Mouse (Mus musculus) hindbrain, embryonic 16.5 days (tissue): ENCODE results near the gene Ndufs1. TPM values are rescaled to one million over a fixed set of nuclear protein-coding genes. Genes with fewer than 3 reads are reported as not detected.

Source experiments
- ATAC-seq: fragments of 200-750 bp; cut with Nextera tagmentation; 2 replicates; pipeline ENCODE4 v1.8.0; 2017; ENCODE audit warnings: moderate TSS enrichment, moderate library complexity
- H3K27ac ChIP-seq: fragments of 300-500 bp; sonication (generic); 2 replicates; pipeline ENCODE4 v1.5.1; 2014; ENCODE audit warnings: low read depth, mild to moderate bottlenecking, control low read depth, low read length, moderate library complexity
- H3K27me3 ChIP-seq: fragments of 300-500 bp; sonication (generic); replicated peaks from 2 replicates; pipeline ENCODE4 v1.6.1; 2014; ENCODE audit warnings: low read length; ENCODE audit not compliant: control insufficient read depth, insufficient read depth
- H3K36me3 ChIP-seq: fragments of 300-500 bp; sonication (generic); 2 replicates; pipeline ENCODE4 v1.6.1; 2014; ENCODE audit warnings: mild to moderate bottlenecking, low read length, moderate library complexity, mixed read lengths; ENCODE audit not compliant: control insufficient read depth, insufficient read depth
- H3K4me1 ChIP-seq: fragments of 300-500 bp; sonication (generic); 2 replicates; pipeline ENCODE4 v1.6.1; 2014; ENCODE audit warnings: low read depth, low read length; ENCODE audit not compliant: control insufficient read depth, insufficient read depth
- H3K4me2 ChIP-seq: fragments of 300-500 bp; sonication (generic); 2 replicates; pipeline ENCODE4 v1.6.1; 2014; ENCODE audit warnings: mild to moderate bottlenecking, low read length, control low read depth, moderate library complexity
- H3K4me3 ChIP-seq: fragments of 300-500 bp; sonication (generic); 2 replicates; pipeline ENCODE4 v1.5.1; 2014; ENCODE audit warnings: mild to moderate bottlenecking, low read length, control low read depth, moderate library complexity
- H3K9ac ChIP-seq: fragments of 300-500 bp; sonication (generic); 2 replicates; pipeline ENCODE4 v1.6.1; 2014; ENCODE audit warnings: low read depth, mild to moderate bottlenecking, control low read depth, low read length, moderate library complexity
- H3K9me3 ChIP-seq: fragments of 300-500 bp; sonication (generic); 2 replicates; pipeline ENCODE4 v1.6.1; 2014; ENCODE audit warnings: mild to moderate bottlenecking, low read length, moderate library complexity; ENCODE audit not compliant: control insufficient read depth
- WGBS: fragments of 180-500 bp; shearing (Covaris S2); extraction: QIAGEN DNeasy Blood & Tissue Kit; methylation state at CpG from one replicate; pipeline ENCODE4 v1.1.7; 2014; 5-methylcytosine and 5-hydroxymethylcytosine counted together
- polyA plus RNA-seq: library from polyadenylated mRNA; unstranded; fragments of >200 nt; fragmentation: Nextera tagmentation; extraction: Ambion mirVana; gene quantifications from 2 replicates; pipeline ENCODE4 v1.2.1, GENCODE M21; 2015

Gene Ndufs1
- polyA plus RNA-seq, 1 experiment from 2014 or later, result 162 TPM

GRCm38 (mm10) chr1:63114136-63114781, 62.4 kb downstream of the Ndufs1 start, which contains the start of gene Ino80d:
Ino80d (minus strand) TSS chr1:63114667.
- 0 out of 2 replicates have a peak, but pooled peaks cover 2% of the 10 kb centered on the region for H3K36me3 ChIP-seq
- H3K27me3 ChIP-seq, result no peaks in the 10 kb centered on the region
- H3K4me2 ChIP-seq, result peak within 1 kb of the TSS; percentile 94
- H3K4me1 ChIP-seq, result peaks cover 36% of the 10 kb centered on the region
- H3K9ac ChIP-seq, result peak within 1 kb of the TSS; percentile 100
- under 1% methylated on average over 34 of the region's 42 CpGs for WGBS
- H3K4me3 ChIP-seq, result peak within 1 kb of the TSS; percentile 91
- H3K27ac ChIP-seq, result peak within 1 kb of the TSS; percentile 97
- no peaks in the 10 kb centered on the region for H3K9me3 ChIP-seq
- ATAC-seq, result peak; percentile 93

GRCm38 (mm10) chr1:63113274-63114135, 63.1 kb downstream of the Ndufs1 start:
- Histone ChIP-seq H3K36me3 (no peaks in the 10 kb centered on the region), H3K4me1 (peaks cover 36% of the 10 kb centered on the region)

GRCm38 (mm10) chr1:63112865-63113261, 63.8 kb downstream of the Ndufs1 start:
- 0 out of 2 replicates have a peak, but pooled peaks have one; percentile 18 for ATAC-seq
- Histone ChIP-seq H3K27ac (peak overlapping the region; percentile 97), H3K9ac (peak overlapping the region; percentile 100), H3K36me3 (no peaks in the 10 kb centered on the region), H3K4me1 (peaks cover 36% of the 10 kb centered on the region), H3K27me3 (no peaks in the 10 kb centered on the region), H3K9me3 (no peaks in the 10 kb centered on the region), H3K4me3 (peak overlapping the region; percentile 91), H3K4me2 (peak overlapping the region; percentile 94)
- 3% methylated on average over 11 of the region's 11 CpGs for WGBS

More at GRCm38 (mm10) chr1:63113274-63114135, 63.1 kb downstream of the Ndufs1 start:
- Histone ChIP-seq H3K27me3 (no peaks in the 10 kb centered on the region), H3K4me3 (peak overlapping the region; percentile 91), H3K9ac (peak overlapping the region; percentile 100), H3K9me3 (no peaks in the 10 kb centered on the region), H3K4me2 (peak overlapping the region; percentile 94), H3K27ac (peak overlapping the region; percentile 97)
- peak; percentile 34 for ATAC-seq
- 1% methylated on average over 56 of the region's 92 CpGs for WGBS

GRCm38 (mm10) chr1:63112151-63112864, 64.3 kb downstream of the Ndufs1 start:
- Histone ChIP-seq H3K4me3 (peak overlapping the region; percentile 91), H3K27me3 (no peaks in the 10 kb centered on the region), H3K36me3 (no peaks in the 10 kb centered on the region), H3K4me2 (peak overlapping the region; percentile 94), H3K9ac (peak overlapping the region; percentile 100), H3K4me1 (peaks cover 36% of the 10 kb centered on the region), H3K9me3 (no peaks in the 10 kb centered on the region), H3K27ac (peak overlapping the region; percentile 97)
- no peak for ATAC-seq
- WGBS, result 46% methylated on average over 8 of the region's 8 CpGs

- Histone ChIP-seq H3K9ac (0 out of 2 replicates have a peak overlapping the region, but pooled peaks have one; percentile 26), H3K27ac (peak overlapping the region; percentile 37; the same call in 1 of the 2 replicates)
- 40% methylated on average over 7 of the region's 7 CpGs for WGBS
Observed at GRCm38 (mm10) chr1:63110536-63111285, 65.9 kb downstream of the Ndufs1 start.

GRCm38 (mm10) chr1:63107614-63108327, 68.9 kb downstream of the Ndufs1 start:
- 73% methylated on average over 6 of the region's 6 CpGs for WGBS
- Histone ChIP-seq H3K9me3 (no peaks in the 10 kb centered on the region), H3K36me3 (0 out of 2 replicates have a peak, but pooled peaks cover 4% of the 10 kb centered on the region), H3K27me3 (no peaks in the 10 kb centered on the region), H3K9ac (no peak overlapping the region), H3K4me3 (no peak overlapping the region), H3K4me1 (peaks cover 16% of the 10 kb centered on the region), H3K27ac (no peak overlapping the region), H3K4me2 (no peak overlapping the region)
- no peak for ATAC-seq

More at GRCm38 (mm10) chr1:63110536-63111285, 65.9 kb downstream of the Ndufs1 start:
- Histone ChIP-seq H3K4me3 (no peak overlapping the region), H3K27me3 (no peaks in the 10 kb centered on the region), H3K4me2 (no peak overlapping the region), H3K36me3 (no peaks in the 10 kb centered on the region), H3K9me3 (no peaks in the 10 kb centered on the region), H3K4me1 (peaks cover 24% of the 10 kb centered on the region)
- no peak for ATAC-seq

GRCm38 (mm10) chr1:63102758-63103451, 73.7 kb downstream of the Ndufs1 start:
- no peak overlapping the region for H3K4me3 ChIP-seq
- ATAC-seq, result no peak
- no peaks in the 10 kb centered on the region for H3K9me3 ChIP-seq
- H3K27ac ChIP-seq, result no peak overlapping the region
- WGBS, result 90% methylated on average over 12 of the region's 12 CpGs
- no peaks in the 10 kb centered on the region for H3K27me3 ChIP-seq
- no peak overlapping the region for H3K4me2 ChIP-seq
- no peaks in the 10 kb centered on the region for H3K4me1 ChIP-seq
- H3K9ac ChIP-seq, result no peak overlapping the region
- 0 out of 2 replicates have a peak, but pooled peaks cover 15% of the 10 kb centered on the region for H3K36me3 ChIP-seq
